8 mouse cellular contexts compared by ENCODE assay signal in the genomic region with DNA sequence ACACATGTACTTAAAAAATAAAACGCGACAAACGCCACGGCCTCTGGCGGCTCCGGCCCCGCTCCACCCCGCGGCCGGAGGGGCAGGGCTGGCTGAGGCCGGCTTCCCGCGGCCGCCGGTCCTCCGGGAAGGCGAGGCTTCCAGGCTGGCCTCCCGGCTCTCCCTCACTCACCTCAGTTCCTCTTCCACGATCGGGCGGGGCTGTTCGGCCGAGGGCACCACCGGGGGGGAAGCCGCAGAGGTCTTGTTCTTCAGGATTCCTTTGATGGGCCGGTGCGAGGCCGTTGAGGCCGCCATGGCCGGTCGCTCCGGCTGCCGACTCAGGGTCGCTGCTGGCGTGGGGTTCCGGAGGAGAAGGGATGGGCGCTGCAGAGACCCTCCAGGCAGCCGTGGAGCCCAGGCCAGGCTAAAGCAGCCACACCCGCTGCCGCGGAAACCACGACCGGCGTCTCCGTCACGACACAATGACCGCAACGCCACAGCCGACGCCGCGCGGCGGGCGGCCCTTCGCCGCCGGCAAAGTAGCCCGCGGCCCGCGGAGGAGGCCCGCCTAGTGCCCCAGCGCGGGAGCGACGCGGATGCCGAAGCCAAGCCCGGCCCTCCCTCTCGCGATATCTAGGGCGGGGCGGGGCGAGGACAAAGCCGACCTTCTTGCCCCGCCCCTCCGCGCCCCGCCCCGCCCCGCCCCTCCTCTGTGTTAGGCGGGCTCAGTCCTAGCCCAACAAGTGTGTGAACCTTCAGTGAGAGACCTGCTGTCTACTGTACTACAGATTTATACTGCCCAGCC. TPM values are rescaled to one million over a fixed set of nuclear protein-coding genes. Genes with fewer than 3 reads are reported as not detected.
DNase-seq lines count a peak whose midpoint lies in the region; ATAC-seq and TF ChIP-seq lines count a peak whose summit lies in the region.

A gene (minus strand): TSS at position 604 of the 787 bp plus-strand sequence.

- no peaks in the 10 kb centered on the region for H3K27me3 ChIP-seq in forebrain, embryonic 14.5 days (replicated peaks; ENCODE audit: control insufficient read depth, insufficient read depth, low read length)
- H3K27me3 ChIP-seq in neural tube, embryonic 14.5 days (ENCODE audit: control insufficient read depth, insufficient read depth, low read length), result no peaks in the 10 kb centered on the region
- H3K27me3 ChIP-seq in testis, adult 2 months (ENCODE audit: control insufficient read depth, insufficient read depth, low read length), result no peaks in the 10 kb centered on the region

- H3K4me2 ChIP-seq in forebrain, embryonic 14.5 days (ENCODE audit: low read length), result peak within 1 kb of the TSS; percentile 87
- peak within 1 kb of the TSS; percentile 54 for H3K4me2 ChIP-seq in neural tube, embryonic 14.5 days (ENCODE audit: low read depth, low read length)

- ATAC-seq in cerebellum, adult (ENCODE audit: insufficient number of reproducible peaks, low FRiP score, low TSS enrichment), result peak; percentile 89
- peak; percentile 97 for ATAC-seq in forebrain, embryonic 14.5 days
- peak; percentile 96 for ATAC-seq in neural tube, embryonic 14.5 days (ENCODE audit: low read depth)

- TF ChIP-seq CTCF in testis, adult 2 months (IDR thresholded peaks at IDR 0.05; ENCODE audit: control insufficient read depth, insufficient read depth, insufficient replicate concordance, low read depth, low read length), result no peak

- in situ Hi-C loops in ES-E14 (cut with MboI; ENCODE audit: low sequenced_read_pairs in 2 of 2, unreplicated experiment in 2 of 2), result no loop called here

- peak within 1 kb of the TSS; percentile 87 for H3K4me3 ChIP-seq in ES-E14 (ENCODE audit: insufficient read depth in 1 of 2, low read depth in 1 of 2, low read length in 2 of 2, poor library complexity in 1 of 2, severe bottlenecking in 1 of 2)
- H3K4me3 ChIP-seq in forebrain, embryonic 14.5 days (ENCODE audit: low read depth, low read length), result peak within 1 kb of the TSS; percentile 76
- peak within 1 kb of the TSS; percentile 82 for H3K4me3 ChIP-seq in neural tube, embryonic 14.5 days (ENCODE audit: low read depth, low read length)
- peak within 1 kb of the TSS; percentile 99 for H3K4me3 ChIP-seq in testis, adult 2 months (ENCODE audit: control insufficient read depth, low read depth, low read length)

- peak; percentile 98 for TF ChIP-seq POLR2A in testis, adult 2 months (IDR thresholded peaks at IDR 0.05; ENCODE audit: control insufficient read depth, low read depth, low read length)

- intact Hi-C loops in heart, postnatal 10 days (cut with DNase I), result loop anchor here (5.0 kb wide), 1 partner anchor 72 kb away; no protein-coding TSS in a partner anchor

- WGBS in forebrain, embryonic 14.5 days, result under 1% methylated on average over 71 of the region's 83 CpGs
- 0% methylated on average over 70 of the region's 83 CpGs for WGBS in neural tube, embryonic 14.5 days

- peak within 1 kb of the TSS; percentile 74 for H3K27ac ChIP-seq in ES-E14 (ENCODE audit: insufficient read depth, low read depth, low read length, poor library complexity, severe bottlenecking)
- peak within 1 kb of the TSS; percentile 86 for H3K27ac ChIP-seq in forebrain, embryonic 14.5 days (ENCODE audit: low read depth, low read length)
- peak within 1 kb of the TSS; percentile 75 for H3K27ac ChIP-seq in neural tube, embryonic 14.5 days (ENCODE audit: low read depth, low read length)
- peak within 1 kb of the TSS; percentile 99 for H3K27ac ChIP-seq in testis, adult 2 months (ENCODE audit: control insufficient read depth, insufficient read depth, low read depth, low read length)

- H3K9me3 ChIP-seq in ES-E14 (ENCODE audit: control insufficient read depth, insufficient read depth, low read depth, low read length), result no peaks in the 10 kb centered on the region
- H3K9me3 ChIP-seq in forebrain, embryonic 14.5 days (replicated peaks; ENCODE audit: control insufficient read depth, low read length), result no peaks in the 10 kb centered on the region
- H3K9me3 ChIP-seq in neural tube, embryonic 14.5 days (ENCODE audit: control insufficient read depth, low read length), result no peaks in the 10 kb centered on the region

- peaks cover 2 to 12% of the 10 kb centered on the region in 2 experiments; a peak in 2 of 4 replicates for H3K4me1 ChIP-seq in ES-E14 (ENCODE audit: control insufficient read depth in 2 of 2, insufficient read depth in 2 of 2, low read length in 2 of 2, poor library complexity in 1 of 2)
- H3K4me1 ChIP-seq in forebrain, embryonic 14.5 days (ENCODE audit: control insufficient read depth, insufficient read depth, low read length), result peaks cover 21% of the 10 kb centered on the region
- peaks cover 19% of the 10 kb centered on the region; the same call in 1 of the 2 replicates for H3K4me1 ChIP-seq in neural tube, embryonic 14.5 days (ENCODE audit: control insufficient read depth, insufficient read depth, low read length)
- H3K4me1 ChIP-seq in testis, adult 2 months (ENCODE audit: control insufficient read depth, insufficient read depth, low read length), result peaks cover 16% of the 10 kb centered on the region

- H3K36me3 ChIP-seq in ES-E14 (ENCODE audit: control insufficient read depth, insufficient read depth, low read length, poor library complexity, severe bottlenecking), result peaks cover 3% of the 10 kb centered on the region; the same call in 1 of the 2 replicates
- no peaks in the 10 kb centered on the region for H3K36me3 ChIP-seq in forebrain, embryonic 14.5 days (ENCODE audit: control insufficient read depth, insufficient read depth, low read length)
- no peaks in the 10 kb centered on the region for H3K36me3 ChIP-seq in neural tube, embryonic 14.5 days (ENCODE audit: control insufficient read depth, insufficient read depth, low read length)
- no peaks in the 10 kb centered on the region for H3K36me3 ChIP-seq in testis, adult 2 months (ENCODE audit: control insufficient read depth, insufficient read depth, low read length)

- H3K9ac ChIP-seq in ES-E14 (ENCODE audit: insufficient read depth, low read depth, low read length, poor library complexity, severe bottlenecking), result peak within 1 kb of the TSS; percentile 100
- H3K9ac ChIP-seq in forebrain, embryonic 14.5 days (ENCODE audit: low read length), result peak within 1 kb of the TSS; percentile 91
- peak within 1 kb of the TSS; percentile 90 for H3K9ac ChIP-seq in neural tube, embryonic 14.5 days (replicated peaks; ENCODE audit: low read depth, low read length)

- peak; percentile 80 for DNase-seq in ES-E14 (ENCODE audit: low read depth, low spot score)
- DNase-seq in forebrain, embryonic 14.5 days (ENCODE audit: low spot score), result peak; percentile 94
- peak; percentile 95 to 96 for DNase-seq in heart, postnatal 10 days
- DNase-seq in kidney, postnatal 4 days, result peak; percentile 96 to 98
- peak; percentile 90 to 92 for DNase-seq in lung, adult 18-20 months

TF ChIP-seq in ES-E14, 5 proteins besides CTCF, POLR2A, EP300 and RAD21:
- peak; percentile 54; the same call in 1 of the 2 replicates for TF ChIP-seq HCFC1 (IDR thresholded peaks at IDR 0.05; ENCODE audit: borderline replicate concordance, insufficient read depth, low read length)
- TF ChIP-seq ZC3H11A (IDR thresholded peaks at IDR 0.05; ENCODE audit: borderline replicate concordance, low read depth, low read length), result no peak
- TF ChIP-seq ZNF384 (IDR thresholded peaks at IDR 0.05; ENCODE audit: low read depth, low read length), result no peak
- TF ChIP-seq CHD2 (IDR thresholded peaks at IDR 0.05; ENCODE audit: low read depth, low read length), result peak; percentile 78; the same call in 1 of the 2 replicates
- TF ChIP-seq MAFK (IDR thresholded peaks at IDR 0.05; ENCODE audit: insufficient read depth, low read depth, low read length), result no peak

RNA-seq across cellular contexts. Expression of the gene that starts here (rescaled TPM):
- total RNA-seq in ES-E14 (2012; rRNA removed), result 49.9 and 63.1 TPM in 2 replicates
- polyA plus RNA-seq in forebrain, embryonic 14.5 days (2014; fragmentation: Nextera tagmentation; extraction: Ambion mirVana), result 89.0 and 90.5 TPM in 2 replicates
- total RNA-seq in heart, postnatal 10 days (2021), result 100 to 1,000 TPM; 113 to 125 TPM
- polyA plus RNA-seq in neural tube, embryonic 14.5 days (2014; fragmentation: Nextera tagmentation; extraction: Ambion mirVana), result 92.3 and 178 TPM in 2 replicates
- 38.9 and 41.0 TPM in 2 replicates for polyA plus RNA-seq in testis, adult 2 months (2012; rRNA removed)

Comparison
In these comparisons a context has a peak if more than half of its experiments do, and no peak if none do; other contexts are left out.
1. Peak in every context shown above with its lines: DNase-seq, ATAC-seq, H3K4me3 ChIP-seq and H3K27ac ChIP-seq.